Mouse (Mus musculus) embryonic facial prominence, embryonic 13.5 days (tissue): ENCODE measurements around the gene Coq8a. TPM values are rescaled to one million over a fixed set of nuclear protein-coding genes. Genes with fewer than 3 reads are reported as not detected.
A peak's percentile ranks its signal among the peaks of the same experiment; 100 is the strongest.

Source experiments
- ATAC-seq: fragments of 200-750 bp; cut with Nextera tagmentation; 2 replicates; pipeline ENCODE4 v1.8.0; 2017; ENCODE audit warnings: low read depth; ENCODE audit not compliant: insufficient number of reproducible peaks, insufficient read depth, low FRiP score, low TSS enrichment
- H3K27ac ChIP-seq: fragments of 300-500 bp; sonication (generic); 2 replicates; pipeline ENCODE4 v1.5.1; 2015; ENCODE audit warnings: moderate library complexity, mild to moderate bottlenecking, inconsistent platforms
- H3K27me3 ChIP-seq: fragments of 300-500 bp; sonication (generic); 2 replicates; pipeline ENCODE4 v1.6.1; 2015; ENCODE audit warnings: mild to moderate bottlenecking, inconsistent platforms
- H3K36me3 ChIP-seq: fragments of 300-500 bp; sonication (generic); 2 replicates; pipeline ENCODE4 v1.6.1; 2015; ENCODE audit warnings: mild to moderate bottlenecking, inconsistent platforms
- H3K4me1 ChIP-seq: fragments of 300-500 bp; sonication (generic); 2 replicates; pipeline ENCODE4 v1.6.1; 2015; ENCODE audit warnings: inconsistent platforms
- H3K4me2 ChIP-seq: fragments of 300-500 bp; sonication (generic); 2 replicates; pipeline ENCODE4 v1.6.1; 2015; ENCODE audit warnings: moderate library complexity, mild to moderate bottlenecking, inconsistent platforms
- H3K4me3 ChIP-seq: fragments of 300-500 bp; sonication (generic); 2 replicates; pipeline ENCODE4 v1.5.1; 2015; ENCODE audit warnings: mild to moderate bottlenecking, inconsistent platforms
- H3K9ac ChIP-seq: fragments of 300-500 bp; sonication (generic); 2 replicates; pipeline ENCODE4 v1.6.1; 2015; ENCODE audit warnings: mild to moderate bottlenecking, inconsistent platforms
- H3K9me3 ChIP-seq: fragments of 300-500 bp; sonication (generic); 2 replicates; pipeline ENCODE4 v1.6.1; 2016; ENCODE audit warnings: inconsistent platforms
- WGBS: fragments of 180-500 bp; shearing (Covaris S2); methylation state at CpG from one replicate; pipeline ENCODE4 v1.1.7; 2015; ENCODE audit warnings: mixed read lengths; 5-methylcytosine and 5-hydroxymethylcytosine counted together
- polyA plus RNA-seq: library from polyadenylated mRNA; unstranded; fragments of >200 nt; fragmentation: Nextera tagmentation; extraction: Ambion mirVana; gene quantifications from 2 replicates; pipeline ENCODE4 v1.2.1, GENCODE M21; 2015

Coq8a gene
- polyA plus RNA-seq, 1 experiment from 2014 or later: 4.1 TPM

GRCm38 (mm10) chr1:180197956-180198355 is 1.4 kb downstream of the Coq8a start:
- Histone ChIP-seq H3K4me1 (peaks cover 15% of the 10 kb centered on the region), H3K4me3 (no peak overlapping the region), H3K36me3 (no peaks in the 10 kb centered on the region), H3K27ac (no peak overlapping the region), H3K27me3 (peaks cover 8% of the 10 kb centered on the region), H3K4me2 (no peak overlapping the region), H3K9me3 (no peaks in the 10 kb centered on the region), H3K9ac (no peak overlapping the region)
- WGBS: 77% methylated on average over 3 of the region's 3 CpGs
- no peak for ATAC-seq

GRCm38 (mm10) chr1:180196508-180196907 is 2.9 kb downstream of the Coq8a start:
- H3K9me3 ChIP-seq: no peaks in the 10 kb centered on the region
- peaks cover 12% of the 10 kb centered on the region for H3K27me3 ChIP-seq
- H3K36me3 ChIP-seq: no peaks in the 10 kb centered on the region
- ATAC-seq: no peak
- H3K27ac ChIP-seq: no peak overlapping the region
- H3K4me2 ChIP-seq: peak overlapping the region; percentile 91
- no peak overlapping the region for H3K9ac ChIP-seq
- peaks cover 15% of the 10 kb centered on the region for H3K4me1 ChIP-seq
- 92% methylated on average over 9 of the region's 9 CpGs for WGBS
- peak overlapping the region; percentile 71 for H3K4me3 ChIP-seq

GRCm38 (mm10) chr1:180195703-180196381 is 3.6 kb downstream of the Coq8a start:
- under 1% methylated on average over 57 of the region's 57 CpGs for WGBS
- H3K27ac ChIP-seq: no peak overlapping the region

GRCm38 (mm10) chr1:180194781-180195471 is 4.5 kb downstream of the Coq8a start:
- 0 out of 2 replicates have a peak, but pooled peaks have one; percentile 56 for ATAC-seq
- H3K27me3 ChIP-seq: peaks cover 12% of the 10 kb centered on the region
- no peaks in the 10 kb centered on the region for H3K36me3 ChIP-seq
- peak overlapping the region; percentile 71 for H3K4me3 ChIP-seq
- peak overlapping the region; percentile 91 for H3K4me2 ChIP-seq
- peak overlapping the region; percentile 69 for H3K9ac ChIP-seq
- H3K4me1 ChIP-seq: peaks cover 15% of the 10 kb centered on the region
- WGBS: 26% methylated on average over 9 of the region's 9 CpGs
- no peaks in the 10 kb centered on the region for H3K9me3 ChIP-seq
- peak overlapping the region; percentile 0; the same call in 1 of the 2 replicates for H3K27ac ChIP-seq

More at GRCm38 (mm10) chr1:180195703-180196381, 3.6 kb downstream of the Coq8a start:
- peak; percentile 99 for ATAC-seq
- H3K9me3 ChIP-seq: no peaks in the 10 kb centered on the region
- H3K4me3 ChIP-seq: peak overlapping the region; percentile 71
- H3K27me3 ChIP-seq: peaks cover 12% of the 10 kb centered on the region
- no peaks in the 10 kb centered on the region for H3K36me3 ChIP-seq
- peak overlapping the region; percentile 91 for H3K4me2 ChIP-seq
- H3K4me1 ChIP-seq: peaks cover 15% of the 10 kb centered on the region
- H3K9ac ChIP-seq: peak overlapping the region; percentile 69

- no peak overlapping the region for H3K4me3 ChIP-seq
- no peak for ATAC-seq
- H3K9ac ChIP-seq: no peak overlapping the region
- H3K9me3 ChIP-seq: no peaks in the 10 kb centered on the region
- 83% methylated on average over 9 of the region's 9 CpGs for WGBS
- H3K27ac ChIP-seq: no peak overlapping the region
- H3K4me2 ChIP-seq: no peak overlapping the region
- H3K27me3 ChIP-seq: peaks cover 12% of the 10 kb centered on the region
- H3K4me1 ChIP-seq: peaks cover 15% of the 10 kb centered on the region
- no peaks in the 10 kb centered on the region for H3K36me3 ChIP-seq
These were observed 5.4 kb downstream of the Coq8a start for GRCm38 (mm10) chr1:180194048-180194447.

GRCm38 (mm10) chr1:180193391-180193935 is 5.9 kb downstream of the Coq8a start:
- no peak overlapping the region for H3K4me2 ChIP-seq
- 77% methylated on average over 8 of the region's 8 CpGs for WGBS
- no peaks in the 10 kb centered on the region for H3K9me3 ChIP-seq
- ATAC-seq: no peak
- H3K4me3 ChIP-seq: no peak overlapping the region
- H3K4me1 ChIP-seq: peaks cover 15% of the 10 kb centered on the region
- no peak overlapping the region for H3K27ac ChIP-seq
- H3K27me3 ChIP-seq: peaks cover 12% of the 10 kb centered on the region
- H3K36me3 ChIP-seq: no peaks in the 10 kb centered on the region
- no peak overlapping the region for H3K9ac ChIP-seq

- no peaks in the 10 kb centered on the region for H3K9me3 ChIP-seq
- no peak for ATAC-seq
These were observed 6.5 kb downstream of the Coq8a start for GRCm38 (mm10) chr1:180192866-180193265.

GRCm38 (mm10) chr1:180191651-180192220 is 7.7 kb downstream of the Coq8a start:
- no peaks in the 10 kb centered on the region for H3K9me3 ChIP-seq
- no peak overlapping the region for H3K9ac ChIP-seq
- H3K27me3 ChIP-seq: peaks cover 12% of the 10 kb centered on the region
- 69% methylated on average over 7 of the region's 7 CpGs for WGBS
- no peak overlapping the region for H3K27ac ChIP-seq
- ATAC-seq: no peak
- peaks cover 15% of the 10 kb centered on the region for H3K4me1 ChIP-seq
- no peaks in the 10 kb centered on the region for H3K36me3 ChIP-seq
- H3K4me2 ChIP-seq: no peak overlapping the region
- H3K4me3 ChIP-seq: no peak overlapping the region

More at GRCm38 (mm10) chr1:180192866-180193265, 6.5 kb downstream of the Coq8a start:
- Histone ChIP-seq H3K4me1 (peaks cover 15% of the 10 kb centered on the region), H3K4me3 (no peak overlapping the region), H3K4me2 (no peak overlapping the region), H3K36me3 (no peaks in the 10 kb centered on the region), H3K9ac (no peak overlapping the region), H3K27me3 (peaks cover 12% of the 10 kb centered on the region), H3K27ac (no peak overlapping the region)
- 47% methylated on average over 4 of the region's 4 CpGs for WGBS

- no peak for ATAC-seq
- H3K4me2 ChIP-seq: no peak overlapping the region
- no peak overlapping the region for H3K4me3 ChIP-seq
- H3K9me3 ChIP-seq: no peaks in the 10 kb centered on the region
- 82% methylated on average over 8 of the region's 8 CpGs for WGBS
- no peak overlapping the region for H3K9ac ChIP-seq
- no peak overlapping the region for H3K27ac ChIP-seq
- peaks cover 10% of the 10 kb centered on the region for H3K4me1 ChIP-seq
- H3K36me3 ChIP-seq: no peaks in the 10 kb centered on the region
- H3K27me3 ChIP-seq: peaks cover 12% of the 10 kb centered on the region
These were observed 8.3 kb downstream of the Coq8a start for GRCm38 (mm10) chr1:180191112-180191511.

- no peaks in the 10 kb centered on the region for H3K9me3 ChIP-seq
- no peak overlapping the region for H3K27ac ChIP-seq
- 65% methylated on average over 4 of the region's 4 CpGs for WGBS
- H3K27me3 ChIP-seq: peaks cover 5% of the 10 kb centered on the region
- no peak overlapping the region for H3K9ac ChIP-seq
- H3K4me1 ChIP-seq: no peaks in the 10 kb centered on the region
- H3K4me3 ChIP-seq: no peak overlapping the region
- no peak for ATAC-seq
- H3K36me3 ChIP-seq: no peaks in the 10 kb centered on the region
- no peak overlapping the region for H3K4me2 ChIP-seq
These were observed 10.5 kb downstream of the Coq8a start for GRCm38 (mm10) chr1:180188951-180189350.

- no peak for ATAC-seq
- Histone ChIP-seq H3K4me2 (no peak overlapping the region), H3K27ac (no peak overlapping the region), H3K4me1 (no peaks in the 10 kb centered on the region), H3K9ac (no peak overlapping the region), H3K27me3 (no peaks in the 10 kb centered on the region), H3K36me3 (no peaks in the 10 kb centered on the region), H3K9me3 (no peaks in the 10 kb centered on the region), H3K4me3 (no peak overlapping the region)
- WGBS: 81% methylated on average over 3 of the region's 3 CpGs
These were observed 13.0 kb downstream of the Coq8a start for GRCm38 (mm10) chr1:180186371-180186770.
